Mouse (Mus musculus) midbrain, embryonic 14.5 days (tissue): ENCODE measurements around the gene Arl6ip4. TPM values are rescaled to one million over a fixed set of nuclear protein-coding genes. Genes with fewer than 3 reads are reported as not detected.
A peak's percentile ranks its signal among the peaks of the same experiment; 100 is the strongest.

Experiments
- ATAC-seq: fragments of 200-750 bp; cut with Nextera tagmentation; 2 replicates; pipeline ENCODE4 v1.8.0; 2017; ENCODE audit warnings: moderate number of reproducible peaks, moderate library complexity; ENCODE audit not compliant: low FRiP score, low TSS enrichment
- DNase-seq: peaks from one replicate; pipeline ENCODE4 v3.0.0-alpha.2; 2015
- H3K27ac ChIP-seq: fragments of 300-500 bp; sonication (generic); replicated peaks from 2 replicates; pipeline ENCODE4 v1.5.1; 2014; ENCODE audit warnings: mild to moderate bottlenecking, low read depth, low read length, moderate library complexity
- H3K27me3 ChIP-seq: fragments of 300-500 bp; sonication (generic); 2 replicates; pipeline ENCODE4 v1.6.1; 2014; ENCODE audit warnings: low read length, control low read depth, mixed read lengths; ENCODE audit not compliant: control insufficient read depth, insufficient read depth
- H3K36me3 ChIP-seq: fragments of 300-500 bp; sonication (generic); 2 replicates; pipeline ENCODE4 v1.6.1; 2014; ENCODE audit warnings: low read length, control low read depth; ENCODE audit not compliant: control insufficient read depth, insufficient read depth
- H3K4me1 ChIP-seq: fragments of 300-500 bp; sonication (generic); 2 replicates; pipeline ENCODE4 v1.6.1; 2014; ENCODE audit warnings: mild to moderate bottlenecking, antibody characterized with exemption, low read length, control low read depth; ENCODE audit not compliant: control insufficient read depth, insufficient read depth
- H3K4me2 ChIP-seq: fragments of 300-500 bp; sonication (generic); 2 replicates; pipeline ENCODE4 v1.6.1; 2014; ENCODE audit warnings: mild to moderate bottlenecking, low read length, moderate library complexity
- H3K4me3 ChIP-seq: fragments of 300-500 bp; sonication (generic); replicated peaks from 2 replicates; pipeline ENCODE4 v1.5.1; 2014; ENCODE audit warnings: low read depth, low read length
- H3K9ac ChIP-seq: fragments of 300-500 bp; sonication (generic); replicated peaks from 2 replicates; pipeline ENCODE4 v1.6.1; 2014; ENCODE audit warnings: mild to moderate bottlenecking, low read length, moderate library complexity
- H3K9me3 ChIP-seq: fragments of 300-500 bp; sonication (generic); 2 replicates; pipeline ENCODE4 v1.6.1; 2016; ENCODE audit warnings: low read length, control low read depth, mixed read lengths; ENCODE audit not compliant: control insufficient read depth
- WGBS: fragments of 180-500 bp; shearing (Covaris S2); extraction: QIAGEN DNeasy Blood & Tissue Kit; methylation state at CpG from one replicate; pipeline ENCODE4 v1.1.7; 2014; 5-methylcytosine and 5-hydroxymethylcytosine counted together
- polyA plus RNA-seq: library from polyadenylated mRNA; unstranded; fragments of >200 nt; fragmentation: Nextera tagmentation; extraction: Ambion mirVana; gene quantifications from 2 replicates; pipeline ENCODE4 v1.2.1, GENCODE M21; 2014

Arl6ip4 gene
- polyA plus RNA-seq, 1 experiment from 2014 or later, result 65.2 TPM

- peaks cover 10% of the 10 kb centered on the region; the same call in 1 of the 2 replicates for H3K4me1 ChIP-seq
- no peaks in the 10 kb centered on the region for H3K36me3 ChIP-seq
- H3K4me3 ChIP-seq, result no peak overlapping the region
- peak overlapping the region; percentile 74 for H3K27ac ChIP-seq
- ATAC-seq (peak; percentile 76), DNase-seq (peak; percentile 82)
- WGBS, result 59% methylated on average over 9 of the region's 9 CpGs
- H3K27me3 ChIP-seq, result no peaks in the 10 kb centered on the region
- no peak overlapping the region for H3K9ac ChIP-seq
- H3K4me2 ChIP-seq, result no peak overlapping the region
- H3K9me3 ChIP-seq, result no peaks in the 10 kb centered on the region
Measured at GRCm38 (mm10) chr5:124078794-124079416, 37.0 kb upstream of the Arl6ip4 start.

GRCm38 (mm10) chr5:124079880-124080279, 36.0 kb upstream of the Arl6ip4 start:
- Histone ChIP-seq H3K4me3 (no peak overlapping the region), H3K27ac (no peak overlapping the region), H3K9me3 (no peaks in the 10 kb centered on the region), H3K9ac (no peak overlapping the region), H3K4me1 (peaks cover 10% of the 10 kb centered on the region; the same call in 1 of the 2 replicates), H3K27me3 (no peaks in the 10 kb centered on the region), H3K4me2 (no peak overlapping the region), H3K36me3 (no peaks in the 10 kb centered on the region)
- WGBS, result 95% methylated on average over 17 of the region's 17 CpGs
- no peak for DNase-seq
- no peak for ATAC-seq

GRCm38 (mm10) chr5:124082447-124082846, 33.4 kb upstream of the Arl6ip4 start:
- H3K9me3 ChIP-seq, result no peaks in the 10 kb centered on the region
- H3K9ac ChIP-seq, result no peak overlapping the region
- H3K27ac ChIP-seq, result no peak overlapping the region
- H3K4me3 ChIP-seq, result no peak overlapping the region
- H3K4me2 ChIP-seq, result no peak overlapping the region
- DNase-seq, result no peak
- H3K4me1 ChIP-seq, result peaks cover 10% of the 10 kb centered on the region; the same call in 1 of the 2 replicates
- WGBS, result 88% methylated on average over 10 of the region's 10 CpGs
- H3K27me3 ChIP-seq, result no peaks in the 10 kb centered on the region
- ATAC-seq, result no peak
- no peaks in the 10 kb centered on the region for H3K36me3 ChIP-seq

- ATAC-seq, result no peak
- WGBS, result 90% methylated on average over 17 of the region's 17 CpGs
- H3K9ac ChIP-seq, result no peak overlapping the region
Measured at GRCm38 (mm10) chr5:124082941-124083688, 32.8 kb upstream of the Arl6ip4 start.

GRCm38 (mm10) chr5:124083850-124084587, 31.9 kb upstream of the Arl6ip4 start:
- H3K4me3 ChIP-seq, result no peak overlapping the region
- 85% methylated on average over 14 of the region's 14 CpGs for WGBS

More at GRCm38 (mm10) chr5:124082941-124083688, 32.8 kb upstream of the Arl6ip4 start:
- Histone ChIP-seq H3K4me2 (no peak overlapping the region), H3K9me3 (no peaks in the 10 kb centered on the region), H3K4me1 (peaks cover 6% of the 10 kb centered on the region; the same call in 1 of the 2 replicates), H3K4me3 (no peak overlapping the region), H3K27ac (no peak overlapping the region), H3K36me3 (no peaks in the 10 kb centered on the region), H3K27me3 (no peaks in the 10 kb centered on the region)
- no peak for DNase-seq

GRCm38 (mm10) chr5:124084588-124085173, 31.2 kb upstream of the Arl6ip4 start:
- ATAC-seq (0 out of 2 replicates have a peak, but pooled peaks have one; percentile 14), DNase-seq (peak; percentile 90)
- no peak overlapping the region for H3K4me3 ChIP-seq
- 39% methylated on average over 11 of the region's 11 CpGs for WGBS
- H3K9me3 ChIP-seq, result no peaks in the 10 kb centered on the region
- H3K9ac ChIP-seq, result no peak overlapping the region
- no peaks in the 10 kb centered on the region for H3K36me3 ChIP-seq
- H3K4me1 ChIP-seq, result no peaks in the 10 kb centered on the region
- no peak overlapping the region for H3K4me2 ChIP-seq
- no peaks in the 10 kb centered on the region for H3K27me3 ChIP-seq
- H3K27ac ChIP-seq, result no peak overlapping the region

More at GRCm38 (mm10) chr5:124083850-124084587, 31.9 kb upstream of the Arl6ip4 start:
- no peaks in the 10 kb centered on the region for H3K27me3 ChIP-seq
- H3K36me3 ChIP-seq, result no peaks in the 10 kb centered on the region
- no peaks in the 10 kb centered on the region for H3K9me3 ChIP-seq
- H3K4me1 ChIP-seq, result no peaks in the 10 kb centered on the region; the same call in 1 of the 2 replicates
- H3K27ac ChIP-seq, result no peak overlapping the region
- H3K4me2 ChIP-seq, result no peak overlapping the region
- no peak for DNase-seq
- ATAC-seq, result no peak
- no peak overlapping the region for H3K9ac ChIP-seq

- H3K9ac ChIP-seq, result no peak overlapping the region
Measured at GRCm38 (mm10) chr5:124085513-124085912, 30.4 kb upstream of the Arl6ip4 start.

GRCm38 (mm10) chr5:124086876-124087275, 29.0 kb upstream of the Arl6ip4 start:
- Histone ChIP-seq H3K4me2 (no peak overlapping the region), H3K9me3 (no peaks in the 10 kb centered on the region), H3K36me3 (no peaks in the 10 kb centered on the region), H3K27ac (no peak overlapping the region), H3K27me3 (no peaks in the 10 kb centered on the region), H3K9ac (no peak overlapping the region), H3K4me1 (no peaks in the 10 kb centered on the region), H3K4me3 (no peak overlapping the region)
- ATAC-seq (no peak), DNase-seq (no peak)
- 89% methylated on average over 4 of the region's 4 CpGs for WGBS

More at GRCm38 (mm10) chr5:124085513-124085912, 30.4 kb upstream of the Arl6ip4 start:
- Histone ChIP-seq H3K4me2 (no peak overlapping the region), H3K4me1 (no peaks in the 10 kb centered on the region), H3K36me3 (no peaks in the 10 kb centered on the region), H3K4me3 (no peak overlapping the region), H3K27me3 (no peaks in the 10 kb centered on the region), H3K27ac (no peak overlapping the region), H3K9me3 (no peaks in the 10 kb centered on the region)
- DNase-seq (no peak), ATAC-seq (no peak)
- WGBS, result 74% methylated on average over 3 of the region's 3 CpGs
